9 mouse cellular contexts compared by ENCODE assay signal in the genomic region with DNA sequence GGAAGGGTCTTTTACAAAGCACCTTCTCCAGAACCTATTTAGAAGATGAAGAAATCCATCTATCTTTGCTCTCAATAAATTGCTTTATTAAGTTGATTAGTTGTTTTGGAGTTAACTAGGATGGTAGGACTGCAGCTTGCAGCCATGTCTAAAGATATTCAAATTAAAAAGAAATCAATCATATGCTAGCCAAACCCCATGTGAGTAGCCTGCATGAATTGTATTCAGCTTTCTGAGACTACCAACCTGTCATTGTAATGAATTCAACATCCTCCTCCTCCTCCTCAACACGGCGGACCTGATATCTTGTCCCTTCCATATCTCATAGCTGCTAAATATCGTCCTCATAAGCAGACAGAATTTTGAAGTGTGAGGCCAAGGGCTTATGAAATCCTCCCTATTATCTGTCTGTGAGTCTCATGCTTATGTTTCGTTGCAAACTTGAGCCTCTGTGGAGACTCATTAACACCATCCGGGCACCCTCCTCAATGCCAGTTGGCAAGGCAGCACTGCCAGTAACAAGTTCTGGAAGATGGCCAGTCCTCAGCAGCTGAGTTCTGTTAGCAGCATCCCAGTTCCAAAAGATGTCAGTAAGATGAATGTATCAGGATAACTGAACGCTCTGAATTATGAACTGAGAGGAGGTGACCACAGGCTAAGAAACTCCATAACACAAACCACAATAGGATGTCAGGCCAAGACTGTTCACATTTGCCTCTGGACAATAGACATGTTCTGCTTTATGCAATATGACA. TPM values are rescaled to one million over a fixed set of nuclear protein-coding genes. Genes with fewer than 3 reads are reported as not detected.
DNase-seq lines count a peak whose midpoint lies in the region; ATAC-seq and TF ChIP-seq lines count a peak whose summit lies in the region.
"Had no signal": no experiment of that assay in that cellular context is flagged by ENCODE, and none has a peak within 500 bp of the region (broad histone marks: within the 10 kb centered on the region; RNA-seq: fewer than 3 reads in every experiment).

No protein-coding gene starts in this region.

- no peaks in the 10 kb centered on the region for H3K9me3 ChIP-seq in forebrain, embryonic 15.5 days
- no peaks in the 10 kb centered on the region for H3K9me3 ChIP-seq in forebrain, embryonic 11.5 days (ENCODE audit: control insufficient read depth, low read length)
- H3K9me3 ChIP-seq: heart, embryonic 15.5 days had no signal

- H3K4me3 ChIP-seq in forebrain, embryonic 15.5 days: no peak overlapping the region
- no peak overlapping the region for H3K4me3 ChIP-seq in forebrain, embryonic 11.5 days (ENCODE audit: low read depth, low read length)
- H3K4me3 ChIP-seq in lung, adult 2 months (replicated peaks; ENCODE audit: extremely low read depth, low read depth, low read length): no peak overlapping the region
- H3K4me3 ChIP-seq: heart, embryonic 15.5 days had no signal

- no peak for TF ChIP-seq CTCF in lung, adult 2 months (IDR thresholded peaks at IDR 0.05; ENCODE audit: insufficient read depth, low read length)

- ATAC-seq in forebrain, embryonic 15.5 days (replicated peaks): peak; percentile 95
- ATAC-seq in forebrain, embryonic 11.5 days (replicated peaks; ENCODE audit: low FRiP score): no peak
- ATAC-seq in cerebellum, adult (ENCODE audit: insufficient number of reproducible peaks, low FRiP score, low TSS enrichment): peak; percentile 70
- no peak for ATAC-seq in granulocyte monocyte progenitor cell, adult 5-6 weeks (replicated peaks; ENCODE audit: poor library complexity, severe bottlenecking)
- ATAC-seq in activated CD4-positive, CD25-positive, alpha-beta regulatory T cell, adult 4 months: no peak

- intact Hi-C loops in heart, postnatal 25 days (cut with DNase I): no loop called here

- no peak for TF ChIP-seq POLR2A in lung, adult 2 months (IDR thresholded peaks at IDR 0.05; ENCODE audit: borderline replicate concordance, extremely low read depth, low read depth, low read length)

- 49% methylated on average over 6 of the region's 6 CpGs for WGBS in forebrain, embryonic 15.5 days
- 93% methylated on average over 6 of the region's 6 CpGs for WGBS in forebrain, embryonic 11.5 days
- WGBS in lung, adult 2 months: 65% methylated on average over 6 of the region's 6 CpGs

- no peaks in the 10 kb centered on the region for H3K27me3 ChIP-seq in forebrain, embryonic 15.5 days
- no peaks in the 10 kb centered on the region for H3K27me3 ChIP-seq in forebrain, embryonic 11.5 days (ENCODE audit: control insufficient read depth, insufficient read depth, low read length)
- H3K27me3 ChIP-seq: heart, embryonic 15.5 days had no signal

- no peak for DNase-seq in forebrain, embryonic 11.5 days (ENCODE audit: low spot score)
- peak; percentile 10 for DNase-seq in heart, postnatal 25 days (ENCODE audit: low spot score)
- DNase-seq in lung, adult 2 months: peak; percentile 4
- DNase-seq in kidney, postnatal 25 days: no peak

- peaks cover 30% of the 10 kb centered on the region for H3K4me1 ChIP-seq in forebrain, embryonic 15.5 days
- H3K4me1 ChIP-seq in forebrain, embryonic 11.5 days (replicated peaks; ENCODE audit: control insufficient read depth, insufficient read depth, low read length): no peaks in the 10 kb centered on the region
- no peaks in the 10 kb centered on the region for H3K4me1 ChIP-seq in lung, adult 2 months (ENCODE audit: control insufficient read depth, insufficient read depth, low read length)

- H3K27ac ChIP-seq in forebrain, embryonic 15.5 days (replicated peaks): peak overlapping the region; percentile 85
- no peak overlapping the region for H3K27ac ChIP-seq in forebrain, embryonic 11.5 days (ENCODE audit: low read depth, low read length)
- H3K27ac ChIP-seq: heart, embryonic 15.5 days had no signal

- no peaks in the 10 kb centered on the region for H3K36me3 ChIP-seq in forebrain, embryonic 15.5 days
- H3K36me3 ChIP-seq in forebrain, embryonic 11.5 days (ENCODE audit: control insufficient read depth, insufficient read depth, low read length): no peaks in the 10 kb centered on the region
- H3K36me3 ChIP-seq: heart, embryonic 15.5 days had no signal

- H3K9ac ChIP-seq in forebrain, embryonic 15.5 days (replicated peaks): no peak overlapping the region
- H3K9ac ChIP-seq in forebrain, embryonic 11.5 days (ENCODE audit: low read length): no peak overlapping the region
- H3K9ac ChIP-seq: heart, embryonic 15.5 days had no signal

- no peak overlapping the region for H3K4me2 ChIP-seq in forebrain, embryonic 15.5 days (replicated peaks)
- H3K4me2 ChIP-seq in forebrain, embryonic 11.5 days (ENCODE audit: low read depth, low read length, severe bottlenecking): no peak overlapping the region
- H3K4me2 ChIP-seq: heart, embryonic 15.5 days had no signal

RNA-seq across cellular contexts. Expression of a gene that starts 55.0 kb away (rescaled TPM):
- 0.32 and 0.59 TPM in 2 replicates for polyA plus RNA-seq in forebrain, embryonic 15.5 days (2015; fragmentation: Nextera tagmentation; extraction: Ambion mirVana)
- 0.12 TPM in 1 of 2 replicates, not detected in the other for polyA plus RNA-seq in forebrain, embryonic 11.5 days (2014; fragmentation: Nextera tagmentation; extraction: Ambion mirVana)
- under 1 TPM; 0.22 to 0.31 TPM for total RNA-seq in heart, postnatal 25 days (2021)
- polyA plus RNA-seq in lung, adult 2 months (2012; rRNA removed): 0.25 TPM in 1 of 2 replicates, not detected in the other
- total RNA-seq in granulocyte monocyte progenitor cell, adult 5-6 weeks (2014; fragmentation: Nextera tagmentation): not detected in 2 replicates
- not detected in 2 replicates for total RNA-seq in granulocyte monocyte progenitor cell, adult 5-6 weeks (2017)
- polyA plus RNA-seq in activated CD4-positive, CD25-positive, alpha-beta regulatory T cell, adult 4 months (2017; shearing (Covaris generic)): 1 to 10 TPM; 6.6 to 6.9 TPM

Comparison
In these comparisons a context has a peak if more than half of its experiments do, and no peak if none do; other contexts are left out.
1. ATAC-seq: peak in forebrain, embryonic 15.5 days (single experiment) and cerebellum, adult (single experiment); none in forebrain, embryonic 11.5 days (single experiment), granulocyte monocyte progenitor cell, adult 5-6 weeks (single experiment) and activated CD4-positive, CD25-positive, alpha-beta regulatory T cell, adult 4 months (single experiment).
2. DNase-seq: peak in heart, postnatal 25 days (single experiment) and lung, adult 2 months (single experiment); none in forebrain, embryonic 11.5 days (single experiment) and kidney, postnatal 25 days (0 of 2).